Mouse (Mus musculus) cerebellum, adult 9-11 months (tissue): Measurements from ENCODE around the gene Kpna2.
"Not testable (repeated sequence)": the region's sequence is repeated elsewhere in the genome, so short reads cannot be mapped to it uniquely, and the experiment has no call there.

ENCODE experiments used
- DNase-seq: peaks from one replicate; pipeline ENCODE4 v3.0.0; 2022

Gene Kpna2

DNA sequence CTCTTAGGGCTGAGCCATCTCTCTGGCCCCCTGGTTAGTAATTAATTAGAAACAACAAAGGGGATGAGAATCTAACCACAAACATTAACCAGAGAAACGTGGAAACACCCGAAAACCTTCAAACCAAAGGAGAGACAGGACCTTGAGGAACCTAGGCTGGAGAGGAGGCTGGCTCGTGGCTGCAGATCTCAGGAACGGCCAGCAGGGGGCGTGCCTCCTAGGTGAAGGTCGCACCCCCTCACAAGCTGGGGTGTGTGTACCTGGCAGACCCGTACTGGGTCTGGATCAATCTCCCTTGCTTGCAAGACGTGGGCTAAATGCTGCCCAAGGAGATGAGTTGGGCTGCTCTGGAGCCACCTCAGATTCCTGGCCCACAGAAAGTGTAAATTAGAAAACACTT lies 19.3 kb upstream of the Kpna2 start:
- no peak for DNase-seq

DNA sequence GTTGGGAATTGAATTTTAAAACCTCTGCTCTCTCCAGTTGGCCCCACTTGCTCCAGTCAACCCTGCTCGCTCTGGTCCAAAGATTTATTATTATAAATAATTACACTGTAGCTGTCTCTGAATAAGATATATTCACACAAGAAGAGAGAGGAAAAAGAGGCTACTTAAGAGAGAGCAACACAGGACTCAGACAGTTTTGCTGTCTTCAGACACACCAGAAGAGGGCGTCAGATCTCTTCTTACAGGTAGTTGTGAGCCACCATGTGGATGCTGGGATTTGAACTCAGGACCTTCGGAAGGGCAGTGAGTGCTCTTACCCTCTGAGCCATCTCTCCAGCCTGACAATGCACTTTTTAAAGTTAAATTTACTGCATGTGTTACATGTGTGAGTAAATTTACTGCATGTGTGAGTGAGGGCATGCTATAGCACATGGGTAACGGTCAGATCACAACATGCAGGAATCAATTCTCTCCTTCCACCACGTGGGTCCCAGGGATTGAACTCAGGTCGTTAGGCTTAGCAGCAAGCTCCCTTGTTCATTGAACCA lies 18.1 kb upstream of the Kpna2 start:
- DNase-seq = no peak

DNA sequence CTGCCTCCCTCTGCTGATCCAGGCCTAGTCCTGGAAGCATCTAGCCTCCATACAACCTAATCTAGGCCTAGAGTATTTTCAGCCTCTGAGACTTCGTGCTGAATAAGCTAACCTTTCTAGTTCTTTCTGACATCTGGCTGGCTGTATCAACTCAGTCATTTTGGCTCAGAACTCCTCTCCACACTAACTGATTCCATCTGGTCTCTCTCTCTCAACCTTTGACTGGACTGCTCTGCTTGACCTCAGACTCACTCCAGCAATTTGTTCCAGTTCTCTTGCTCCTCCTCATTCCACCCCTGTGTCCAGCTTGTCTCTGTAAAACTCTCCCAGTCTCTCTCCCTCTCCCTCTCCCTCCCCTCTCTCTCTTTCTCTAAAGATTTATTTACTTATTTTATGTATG lies 17.6 kb upstream of the Kpna2 start:
- no peak for DNase-seq

DNA sequence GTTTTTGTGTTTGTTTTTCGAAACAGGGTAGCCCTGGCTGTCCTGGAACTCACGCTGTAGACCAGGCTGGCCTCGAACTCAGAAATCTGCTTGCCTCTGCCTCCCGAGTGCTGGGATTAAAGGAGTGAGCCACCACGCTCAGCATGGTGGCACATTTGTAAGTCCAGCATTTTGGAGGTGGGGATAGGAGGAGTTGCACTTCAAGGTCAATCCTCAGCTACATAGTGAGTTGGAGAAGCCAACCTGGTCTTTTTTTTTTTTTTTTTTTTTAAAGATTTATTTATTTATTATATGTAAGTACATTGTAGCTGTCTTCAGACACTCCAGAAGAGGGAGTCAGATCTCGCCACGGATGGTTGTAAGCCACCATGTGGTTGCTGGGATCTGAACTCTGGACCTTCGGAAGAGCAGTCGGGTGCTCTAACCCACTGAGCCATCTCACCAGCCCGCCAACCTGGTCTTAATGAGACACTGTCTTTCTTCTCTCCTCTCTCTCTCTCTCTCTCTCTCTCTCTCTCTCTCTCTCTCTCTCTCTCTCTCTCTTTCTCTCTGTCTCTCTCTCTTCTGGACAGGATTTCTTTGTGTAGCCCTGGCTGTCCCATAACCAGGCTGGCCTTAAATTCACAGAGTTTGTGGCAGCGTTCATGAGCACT lies 16.3 kb upstream of the Kpna2 start:
- DNase-seq = not testable (repeated sequence)

DNA sequence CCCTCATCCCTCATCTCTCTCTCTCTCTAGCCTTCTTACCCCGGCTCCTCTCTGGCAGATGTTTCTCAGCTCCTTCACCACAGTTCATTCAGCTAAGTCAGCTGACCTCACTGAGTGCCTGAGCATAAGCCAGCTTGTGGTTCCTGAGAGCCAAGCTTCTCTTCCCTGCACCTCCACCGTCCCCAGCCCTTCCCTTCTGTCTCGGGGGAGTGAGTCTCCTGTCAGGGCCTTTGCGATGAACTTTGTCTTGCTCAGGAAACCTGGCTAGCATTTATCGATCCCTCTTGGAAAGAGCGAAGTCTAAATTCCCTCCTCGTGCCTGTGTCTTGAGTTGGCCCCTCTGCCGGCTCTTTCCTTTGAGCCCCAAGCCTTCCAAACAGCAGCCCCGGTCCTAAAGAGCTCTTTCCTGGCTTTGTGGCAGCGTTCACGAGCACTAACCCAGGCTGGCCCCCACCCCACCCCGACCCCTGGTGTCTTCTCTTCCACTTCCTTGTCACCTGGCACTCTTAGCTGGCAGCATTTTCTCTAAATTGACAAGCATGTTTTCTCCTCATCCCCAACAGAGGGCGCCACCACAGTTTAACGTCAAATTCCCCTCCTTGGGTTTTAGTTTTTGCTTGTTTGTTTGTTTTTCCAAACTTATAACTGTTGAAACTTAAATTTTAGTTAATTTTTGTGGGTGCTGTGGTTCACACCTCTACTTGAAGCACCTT lies 15.4 kb upstream of the Kpna2 start:
- DNase-seq = no peak

DNA sequence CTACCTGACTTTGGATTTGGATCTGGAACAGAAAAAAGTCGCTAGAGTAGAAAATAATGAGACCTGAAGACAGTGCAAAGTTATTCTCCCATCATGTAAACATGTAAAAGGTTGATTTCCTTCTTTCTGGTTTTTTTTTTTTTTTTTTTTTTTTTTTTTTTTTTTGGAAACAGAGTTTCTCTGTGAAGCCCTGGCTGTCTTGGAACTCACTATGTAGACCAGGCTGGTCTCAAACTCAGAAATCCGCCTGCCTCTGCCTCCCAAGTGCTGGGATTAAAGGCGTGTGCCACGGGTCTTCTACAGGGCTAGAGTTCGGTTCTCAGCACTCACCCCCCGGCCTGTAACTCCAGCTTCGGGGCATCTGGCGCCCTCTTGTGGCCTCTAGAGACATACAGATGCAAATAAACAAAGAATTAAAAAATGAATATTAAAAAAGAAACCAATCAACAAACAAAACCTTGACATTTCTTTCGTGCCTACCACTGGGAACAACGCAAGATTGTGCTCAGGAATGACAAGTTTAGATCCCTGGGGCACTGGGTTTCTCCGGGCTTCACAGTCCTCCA lies 14.8 kb upstream of the Kpna2 start:
- DNase-seq = no peak

DNA sequence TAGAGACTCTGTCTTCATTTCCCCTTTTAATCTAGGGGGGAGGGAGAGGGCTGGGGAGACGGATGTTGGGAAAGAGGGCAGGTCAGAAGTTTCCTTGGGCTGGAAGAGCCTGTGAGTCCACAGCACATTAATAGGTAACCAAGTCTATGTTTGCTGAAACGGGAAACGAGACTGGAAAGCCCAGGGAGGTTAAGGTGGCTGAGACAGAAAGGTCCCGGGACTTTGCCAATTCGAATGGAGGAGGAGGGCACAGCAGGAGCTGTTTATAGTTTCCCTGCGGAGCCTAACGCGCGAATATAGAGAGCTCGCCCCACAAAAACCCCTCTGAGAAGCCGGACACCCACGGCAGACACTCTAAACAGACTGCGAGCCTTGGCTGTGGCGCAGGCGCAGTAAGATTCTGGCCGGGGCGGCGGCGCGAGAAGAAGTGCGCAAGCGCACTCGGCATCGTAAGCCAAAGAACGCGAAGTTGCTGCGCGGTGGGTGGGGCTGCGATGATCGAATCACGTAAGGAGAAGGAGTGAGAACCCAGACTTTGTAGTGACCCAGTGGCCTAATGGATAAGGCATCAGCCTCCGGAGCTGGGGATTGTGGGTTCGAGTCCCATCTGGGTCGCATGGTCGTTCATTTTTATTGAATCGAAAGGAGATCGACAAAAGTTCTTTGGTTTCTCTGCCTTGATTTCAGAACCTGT lies 13.1 kb upstream of the Kpna2 start:
- peak; percentile 99 for DNase-seq

DNA sequence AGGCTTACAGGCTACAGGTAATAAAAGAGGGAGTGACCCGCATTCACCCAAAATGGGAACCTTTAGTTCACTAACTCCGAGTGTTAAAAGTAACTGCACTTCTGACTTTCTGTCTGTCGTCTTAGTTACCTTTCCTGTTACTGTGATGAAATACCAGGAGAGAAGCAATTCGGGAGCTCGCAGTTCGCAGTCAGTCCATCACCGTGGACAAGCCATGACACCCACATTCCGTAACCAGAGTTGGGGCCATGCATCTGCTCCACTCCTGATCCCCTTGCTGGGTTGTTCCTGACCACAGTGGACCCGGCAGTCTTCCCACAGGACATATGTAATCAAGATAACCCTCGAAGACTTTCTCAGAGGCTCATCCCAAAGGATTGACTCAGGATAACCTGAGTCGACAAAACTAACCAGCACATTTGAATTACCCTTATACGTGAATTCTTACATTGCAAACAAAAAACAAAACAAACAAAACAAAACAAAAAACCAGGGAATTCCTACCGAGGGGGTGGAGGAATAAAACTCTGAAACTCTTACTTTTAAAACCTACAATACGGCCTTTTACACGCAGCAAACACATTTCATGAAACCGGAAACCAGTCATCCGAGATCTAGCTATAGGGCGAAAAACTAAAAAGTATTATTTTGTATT lies 12.5 kb upstream of the Kpna2 start:
- no peak for DNase-seq

DNA sequence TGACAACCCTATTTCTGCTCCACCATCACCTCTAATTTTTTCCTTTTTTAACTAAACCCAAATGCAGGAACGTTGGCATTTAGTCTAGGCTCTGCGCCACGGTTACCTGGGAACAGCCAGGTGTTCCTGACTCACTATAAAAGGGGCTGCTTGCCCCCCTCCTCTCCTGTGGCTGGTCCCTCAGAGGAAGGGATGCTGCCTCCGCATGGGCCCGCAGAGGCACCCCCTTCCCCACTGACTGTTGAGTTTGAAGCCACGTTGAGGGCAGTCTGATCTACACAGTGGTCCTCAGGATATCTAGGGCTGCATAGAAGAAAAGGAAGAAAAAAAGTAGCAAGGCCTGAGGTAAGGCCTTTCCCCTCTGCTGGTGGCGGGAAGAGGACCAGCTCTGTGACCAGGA lies 11.8 kb upstream of the Kpna2 start:
- DNase-seq = peak; percentile 48

DNA sequence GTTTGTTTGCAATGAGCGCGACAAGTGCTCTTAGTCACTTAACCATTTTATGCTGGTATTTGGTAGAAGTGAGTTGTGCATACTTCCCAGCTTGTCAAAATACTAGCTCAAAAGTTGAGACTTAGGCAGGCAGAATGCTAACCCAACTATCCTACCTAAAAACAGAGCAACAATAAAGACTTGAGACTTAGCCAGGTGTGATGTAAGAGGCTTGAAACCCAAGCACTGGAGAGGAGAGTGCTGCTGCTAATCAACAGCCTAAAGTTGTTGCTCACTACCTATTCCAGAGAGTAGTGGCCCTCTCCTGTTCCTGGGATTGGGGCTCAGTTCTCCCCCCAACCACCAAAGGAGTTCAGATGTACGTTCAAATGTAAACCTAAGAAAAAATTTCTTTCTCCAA lies 11.1 kb upstream of the Kpna2 start:
- DNase-seq = no peak

DNA sequence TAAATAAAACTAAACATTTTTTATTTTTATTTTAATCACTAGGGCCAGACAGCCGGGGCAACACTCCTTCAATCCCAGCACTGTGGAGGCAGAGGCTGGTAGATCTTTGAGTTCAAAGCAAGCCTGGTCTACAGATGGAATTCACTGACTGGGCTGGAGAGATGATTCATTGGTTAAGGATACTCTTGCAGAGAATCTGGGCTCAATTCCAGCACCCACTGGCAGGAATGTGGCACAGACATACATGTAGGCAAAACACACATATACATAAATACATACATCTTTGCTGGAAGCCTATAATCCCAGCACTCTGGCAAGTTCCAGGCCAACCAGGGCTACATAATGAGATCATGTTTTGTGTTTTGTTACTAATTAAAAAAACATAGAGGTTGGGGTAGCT lies 6.2 kb upstream of the Kpna2 start:
- no peak for DNase-seq

DNA sequence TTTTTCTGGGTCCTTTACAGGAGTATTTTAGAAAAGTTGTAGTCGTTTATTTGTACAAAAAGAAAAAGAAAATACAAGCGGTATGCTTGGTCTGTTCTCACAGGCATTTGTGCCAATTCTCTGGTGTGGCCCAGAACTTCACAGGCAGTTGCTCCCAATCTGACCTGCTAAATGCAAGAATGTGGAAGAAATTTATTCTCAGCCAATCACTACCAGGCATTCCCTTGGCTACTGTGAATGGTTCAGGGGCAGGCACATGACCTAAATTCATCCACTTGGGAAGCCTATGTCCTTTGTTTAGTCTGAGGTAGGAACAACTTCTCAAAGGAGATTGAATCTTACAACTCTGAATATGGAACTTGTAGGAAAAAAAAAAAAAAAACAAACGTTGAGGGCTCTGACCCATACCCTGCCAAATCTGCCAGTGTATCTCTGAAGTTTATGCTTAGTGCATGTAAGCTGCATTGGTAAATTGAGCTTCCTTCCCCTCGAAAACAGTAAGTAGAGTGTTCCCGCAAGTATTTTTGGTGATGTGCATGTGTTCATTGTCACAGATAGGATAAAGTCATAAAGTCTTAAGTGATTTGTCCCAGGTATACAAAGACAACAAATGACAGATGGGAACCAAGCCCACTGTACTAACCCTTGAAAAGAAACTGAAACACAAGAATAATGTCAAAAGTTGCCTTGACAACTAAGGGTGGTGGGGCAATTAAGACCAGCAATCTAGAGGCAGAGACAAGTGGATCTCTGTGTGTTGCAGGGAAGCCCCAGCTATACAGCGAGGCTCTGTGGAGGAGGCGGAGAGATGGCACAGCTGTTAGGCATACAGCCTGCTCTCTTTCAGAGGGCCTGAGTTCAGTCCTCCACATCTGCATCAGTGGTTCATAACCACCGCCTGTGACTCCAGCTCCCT lies 2.7 kb upstream of the Kpna2 start:
- DNase-seq = no peak

DNA sequence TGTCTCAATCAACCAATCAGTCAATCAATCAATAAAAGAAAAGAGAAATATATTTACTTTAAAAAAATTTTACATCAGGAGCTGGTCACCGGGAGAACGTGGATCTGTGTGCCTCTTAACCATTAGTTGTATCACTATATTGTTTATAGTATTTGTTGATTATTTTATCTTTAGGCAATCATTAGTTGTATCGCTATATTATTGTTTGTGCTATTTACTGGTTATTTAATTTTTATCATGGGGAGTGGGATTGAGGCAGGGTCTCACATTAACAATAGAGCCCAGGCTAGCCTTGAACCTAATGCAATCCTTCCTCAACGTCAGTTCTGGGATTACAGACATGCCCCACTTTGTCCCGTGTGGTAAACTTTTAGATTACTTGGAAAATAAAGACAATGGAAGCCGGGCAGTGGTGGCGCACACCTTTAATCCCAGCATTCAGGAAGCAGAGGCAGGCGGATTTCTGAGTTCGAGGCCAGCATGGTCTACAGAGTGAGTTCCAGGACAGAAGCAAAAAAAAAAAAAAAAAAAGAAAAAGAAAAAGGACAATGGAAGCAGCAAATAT lies 690 bp upstream of the Kpna2 start:
- DNase-seq = no peak

DNA sequence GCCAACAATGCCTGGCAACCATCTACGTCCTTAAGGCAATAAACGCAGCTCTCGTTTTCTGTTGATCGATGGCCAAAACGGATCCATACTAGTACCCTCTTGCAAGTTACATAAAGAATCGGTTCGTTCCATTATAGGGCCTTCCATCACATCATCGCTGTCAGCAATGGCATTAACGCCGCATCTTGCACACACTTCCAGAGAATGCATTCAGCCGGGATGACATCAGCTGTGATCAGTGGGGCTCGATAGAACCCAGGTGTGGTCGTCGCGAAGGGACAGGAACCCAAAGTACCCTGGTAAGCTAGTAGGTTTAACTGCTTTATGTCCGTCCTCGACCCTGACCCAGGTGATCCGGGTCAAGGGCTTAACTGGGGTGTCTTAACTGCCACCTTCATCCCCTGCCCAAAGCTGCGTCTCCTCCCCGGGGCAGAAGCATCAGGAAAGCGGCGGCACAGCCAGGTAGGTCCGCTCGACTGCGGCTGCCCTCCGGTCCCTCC lies 640 bp downstream of the Kpna2 start:
- peak; percentile 49 for DNase-seq

DNA sequence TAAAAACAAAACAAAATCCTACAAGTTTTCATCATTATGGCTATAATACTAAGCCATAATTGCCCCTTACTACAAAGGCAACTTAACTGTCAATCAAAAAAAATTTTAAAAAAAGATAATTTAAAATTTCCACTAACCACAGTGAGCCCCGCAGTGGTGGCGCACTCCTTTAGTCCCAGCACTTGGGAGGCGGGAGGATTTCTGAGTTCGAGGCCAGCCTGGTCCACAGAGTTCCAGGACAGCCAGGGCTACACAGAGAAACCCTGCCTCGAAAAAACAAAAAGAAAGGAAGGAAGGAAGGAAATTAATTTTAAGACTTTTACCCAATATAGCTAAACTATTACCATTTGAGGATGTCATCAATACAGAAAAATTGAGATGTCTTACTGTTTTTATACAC lies 1.4 kb downstream of the Kpna2 start:
- DNase-seq = no peak

DNA sequence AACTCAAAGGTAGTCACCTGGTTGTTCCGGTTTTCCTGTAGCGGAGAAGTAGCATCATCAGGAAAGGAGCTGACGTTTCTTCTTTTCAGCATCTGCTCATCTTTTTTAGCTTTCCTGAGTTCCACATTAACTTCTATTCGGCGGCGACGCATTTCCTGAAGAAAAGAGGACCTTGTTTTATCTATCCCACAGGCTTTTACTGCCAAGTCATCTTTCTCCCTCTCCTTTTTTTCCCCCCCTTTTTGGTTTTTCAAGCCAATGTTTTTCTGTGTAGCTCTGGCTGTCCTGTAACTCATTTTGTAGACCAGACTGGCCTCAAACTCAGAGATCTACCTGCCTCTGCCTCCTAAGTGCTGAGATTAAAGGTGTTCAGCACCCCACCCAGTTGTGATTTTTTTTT lies 2.8 kb downstream of the Kpna2 start:
- DNase-seq = not testable (repeated sequence)

DNA sequence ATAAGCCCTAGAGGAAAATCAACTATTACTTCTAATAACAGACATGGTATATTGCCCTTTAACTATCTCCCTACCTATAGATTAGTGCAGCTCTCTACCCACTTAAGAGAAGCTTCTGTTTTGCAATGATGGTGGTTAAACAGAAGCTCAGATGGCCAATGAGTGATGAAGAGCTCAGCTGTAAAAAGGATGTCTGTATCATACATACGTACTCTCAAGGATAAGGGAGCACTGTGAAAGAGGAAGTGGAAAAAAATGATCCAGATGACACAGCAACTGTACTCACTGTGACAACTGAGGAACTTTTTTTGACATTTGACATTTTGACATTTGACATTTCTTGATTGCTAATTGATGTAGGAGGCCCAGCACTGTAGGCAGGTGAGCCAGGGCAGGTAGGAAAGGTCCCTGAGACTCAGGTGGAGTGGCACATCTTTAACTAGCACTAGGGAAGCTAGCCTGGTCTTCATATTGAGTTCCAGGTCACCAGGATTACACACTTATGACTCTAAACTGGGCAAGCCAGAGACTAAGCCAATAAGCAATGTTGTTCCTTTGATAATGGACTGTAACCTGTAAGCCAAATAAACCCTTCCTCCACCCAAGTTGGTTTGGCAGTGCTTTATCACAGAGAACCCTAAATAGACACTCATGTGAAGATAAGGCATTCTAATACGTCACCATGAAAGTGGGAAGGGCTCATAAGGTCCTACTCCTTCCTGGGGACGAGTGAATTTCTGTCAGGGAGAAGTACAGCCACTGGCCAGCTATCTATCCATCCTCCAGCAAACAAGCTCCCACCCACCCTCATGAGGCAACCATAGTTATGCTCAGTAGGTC lies 4.9 kb downstream of the Kpna2 start:
- no peak for DNase-seq

DNA sequence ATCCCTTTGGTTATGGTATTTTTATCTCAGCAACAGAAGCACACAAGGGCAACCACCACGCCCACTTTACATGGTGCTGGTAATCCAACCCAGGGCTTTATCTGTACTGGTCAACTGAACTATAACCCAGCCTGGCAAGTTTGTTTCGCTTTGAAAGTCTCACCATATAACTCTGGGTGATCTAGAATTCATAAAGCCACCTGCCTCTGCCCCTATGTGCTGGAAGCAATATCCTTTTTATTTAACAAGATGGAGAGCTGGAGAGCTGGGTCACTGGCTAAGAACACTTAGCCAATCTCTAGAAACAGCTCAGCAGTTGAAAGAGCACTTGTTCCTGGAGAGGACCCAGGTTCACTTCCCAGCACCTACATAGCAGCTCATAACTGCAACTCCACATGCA lies 12.0 kb downstream of the Kpna2 start:
- no peak for DNase-seq

DNA sequence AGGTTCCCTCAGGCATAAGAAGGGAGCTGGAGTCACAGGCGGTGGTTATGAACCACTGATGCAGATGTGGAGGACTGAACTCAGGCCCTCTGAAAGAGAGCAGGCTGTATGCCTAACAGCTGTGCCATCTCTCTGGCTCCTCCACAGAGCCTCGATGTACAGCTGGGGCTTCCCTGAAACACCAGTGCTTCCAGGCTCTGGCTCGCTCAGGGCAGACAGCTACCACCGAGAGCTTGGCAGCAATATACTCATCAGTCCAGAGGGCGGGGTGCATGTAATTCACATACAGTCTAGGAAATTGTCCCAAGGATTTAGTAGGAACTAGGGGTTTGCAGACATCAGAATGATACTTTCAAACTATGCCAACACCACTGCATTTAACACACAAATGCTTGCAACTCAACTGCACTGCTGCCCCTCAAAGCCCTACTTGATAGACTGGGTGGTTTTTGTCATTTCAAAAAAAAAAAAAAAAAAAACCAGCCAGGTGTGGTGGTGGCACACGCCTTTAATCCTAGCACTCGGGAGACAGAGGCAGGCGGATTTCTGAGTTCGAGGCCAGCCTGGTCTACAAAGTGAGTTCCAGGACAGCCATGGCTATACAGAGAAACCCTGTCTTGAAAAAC lies 13.2 kb downstream of the Kpna2 start:
- not testable (repeated sequence) for DNase-seq

DNA sequence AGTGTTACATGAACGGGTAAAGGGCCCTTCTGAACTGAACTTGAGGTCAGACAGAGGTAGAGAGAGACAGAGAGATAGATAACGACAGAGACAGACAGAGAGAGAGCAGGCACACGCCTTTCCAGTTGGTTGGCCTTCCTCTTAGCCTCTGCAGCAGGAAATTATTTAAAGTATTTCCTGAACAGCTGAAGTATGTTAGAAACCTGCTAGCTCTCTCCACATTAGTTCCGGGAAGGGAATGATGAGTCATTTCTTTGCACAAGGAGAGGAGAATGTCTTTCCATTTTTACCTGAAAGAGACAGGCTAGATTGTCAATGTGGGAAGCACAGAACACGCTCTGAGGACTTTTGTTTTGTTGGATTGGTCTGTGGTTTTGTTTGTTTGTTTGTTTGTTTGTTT lies 17.0 kb downstream of the Kpna2 start:
- no peak for DNase-seq
